Mouse (Mus musculus): ENCODE data around the gene Zfp444. TPM values are rescaled to one million over a fixed set of nuclear protein-coding genes. Genes with fewer than 3 reads are reported as not detected.

The Zfp444 gene
- total and polyA plus RNA-seq, 3 experiments: 16.2 to 24.2 TPM; not detected in 1

- H3K36me3 ChIP-seq (ENCODE audit: control insufficient read depth in 1 of 2, insufficient read depth in 2 of 2, low read length in 2 of 2): peaks cover 0 to 6% of the 10 kb centered on the region in 2 experiments; a peak in 1 of 4 replicates
- H3K4me3 ChIP-seq (ENCODE audit: control insufficient read depth in 1 of 2, insufficient read depth in 1 of 2, low read depth in 2 of 2, low read length in 2 of 2): no peak overlapping the region
- no peaks in the 10 kb centered on the region for H3K27me3 ChIP-seq (ENCODE audit: control insufficient read depth in 1 of 2, insufficient read depth in 2 of 2, low read length in 2 of 2)
- TF ChIP-seq MYC (IDR thresholded peaks at IDR 0.05; ENCODE audit: low read depth, low read length) (no peak), UBTF (IDR thresholded peaks at IDR 0.05; ENCODE audit: borderline replicate concordance, insufficient read depth, low read depth, low read length) (no peak)
- H3K27ac ChIP-seq (ENCODE audit: control insufficient read depth, low read depth, low read length): no peak overlapping the region
- DNase-seq (ENCODE audit: low read depth, low spot score): no peak
- H3K9ac ChIP-seq (ENCODE audit: control insufficient read depth, low read depth, low read length, poor library complexity, severe bottlenecking): no peak overlapping the region
- H3K79me2 ChIP-seq (ENCODE audit: control insufficient read depth, insufficient read depth, low read length, poor library complexity): peaks cover 10% of the 10 kb centered on the region
- peaks cover 0 to 12% of the 10 kb centered on the region in 2 experiments; a peak in 3 of 4 replicates for H3K4me1 ChIP-seq (ENCODE audit: control insufficient read depth in 1 of 2, insufficient read depth in 2 of 2, low read length in 2 of 2)
- no peaks in the 10 kb centered on the region for H3K9me3 ChIP-seq (replicated peaks; ENCODE audit: insufficient read depth, low read length)
Observed at GRCm38 (mm10) chr7:6159604-6160003, 12.4 kb upstream of the Zfp444 start.

- DNase-seq (ENCODE audit: low read depth, low spot score): no peak
- Histone ChIP-seq H3K4me1 (ENCODE audit: control insufficient read depth in 1 of 2, insufficient read depth in 2 of 2, low read length in 2 of 2) (peaks cover 0 to 9% of the 10 kb centered on the region in 2 experiments; a peak in 3 of 4 replicates), H3K79me2 (ENCODE audit: control insufficient read depth, insufficient read depth, low read length, poor library complexity) (no peaks in the 10 kb centered on the region)
Observed at GRCm38 (mm10) chr7:6161541-6161940, 10.5 kb upstream of the Zfp444 start.

GRCm38 (mm10) chr7:6162172-6162571, 9.9 kb upstream of the Zfp444 start:
- TF ChIP-seq CHD1 (IDR thresholded peaks at IDR 0.05; ENCODE audit: low read depth, low read length) (no peak), ZC3H11A (IDR thresholded peaks at IDR 0.05; ENCODE audit: low read depth, low read length) (no peak), USF1 (IDR thresholded peaks at IDR 0.05; ENCODE audit: low read depth, low read length) (no peak), GATA1 (IDR thresholded peaks at IDR 0.05; ENCODE audit: low read depth, low read length) (no peak), POLR2AphosphoS2 (IDR thresholded peaks at IDR 0.05; ENCODE audit: low read length) (no peak), TCF12 (IDR thresholded peaks at IDR 0.05; ENCODE audit: low read depth, low read length) (no peak), MXI1 (IDR thresholded peaks at IDR 0.05; ENCODE audit: low read depth, low read length) (no peak), SMC3 (IDR thresholded peaks at IDR 0.05; ENCODE audit: low read depth, low read length) (no peak), HCFC1 (IDR thresholded peaks at IDR 0.05; ENCODE audit: low read depth, low read length) (no peak), ZKSCAN1 (IDR thresholded peaks at IDR 0.05; ENCODE audit: low read depth, low read length) (no peak), TBP (IDR thresholded peaks at IDR 0.05; ENCODE audit: low read depth, low read length) (no peak), RCOR1 (IDR thresholded peaks at IDR 0.05; ENCODE audit: low read depth, low read length) (no peak)
- H3K9me3 ChIP-seq (replicated peaks; ENCODE audit: insufficient read depth, low read length): no peaks in the 10 kb centered on the region
- no peaks in the 10 kb centered on the region for H3K79me2 ChIP-seq (ENCODE audit: control insufficient read depth, insufficient read depth, low read length, poor library complexity)
- H3K36me3 ChIP-seq (ENCODE audit: control insufficient read depth in 1 of 2, insufficient read depth in 2 of 2, low read length in 2 of 2): peaks cover 0 to 4% of the 10 kb centered on the region in 2 experiments; a peak in 1 of 4 replicates
- peaks cover 0 to 6% of the 10 kb centered on the region in 2 experiments; a peak in 3 of 4 replicates for H3K4me1 ChIP-seq (ENCODE audit: control insufficient read depth in 1 of 2, insufficient read depth in 2 of 2, low read length in 2 of 2)
- no peak for DNase-seq (ENCODE audit: low read depth, low spot score)
- H3K9ac ChIP-seq (ENCODE audit: control insufficient read depth, low read depth, low read length, poor library complexity, severe bottlenecking): no peak overlapping the region
- no peak overlapping the region for H3K27ac ChIP-seq (ENCODE audit: control insufficient read depth, low read depth, low read length)
- H3K4me3 ChIP-seq (ENCODE audit: control insufficient read depth in 1 of 2, insufficient read depth in 1 of 2, low read depth in 2 of 2, low read length in 2 of 2): no peak overlapping the region
- no peaks in the 10 kb centered on the region for H3K27me3 ChIP-seq (ENCODE audit: control insufficient read depth in 1 of 2, insufficient read depth in 2 of 2, low read length in 2 of 2)

More at GRCm38 (mm10) chr7:6161541-6161940, 10.5 kb upstream of the Zfp444 start:
- Histone ChIP-seq H3K9me3 (replicated peaks; ENCODE audit: insufficient read depth, low read length) (no peaks in the 10 kb centered on the region), H3K27me3 (ENCODE audit: control insufficient read depth in 1 of 2, insufficient read depth in 2 of 2, low read length in 2 of 2) (no peaks in the 10 kb centered on the region), H3K27ac (ENCODE audit: control insufficient read depth, low read depth, low read length) (no peak overlapping the region), H3K36me3 (ENCODE audit: control insufficient read depth in 1 of 2, insufficient read depth in 2 of 2, low read length in 2 of 2) (peaks cover 0 to 5% of the 10 kb centered on the region in 2 experiments; a peak in 1 of 4 replicates), H3K9ac (ENCODE audit: control insufficient read depth, low read depth, low read length, poor library complexity, severe bottlenecking) (no peak overlapping the region), H3K4me3 (ENCODE audit: control insufficient read depth in 1 of 2, insufficient read depth in 1 of 2, low read depth in 2 of 2, low read length in 2 of 2) (no peak overlapping the region)
- TF ChIP-seq ZMIZ1 (IDR thresholded peaks at IDR 0.05; ENCODE audit: low read depth, low read length) (no peak), MAX (IDR thresholded peaks at IDR 0.05; ENCODE audit: low read length) (no peak), RCOR1 (IDR thresholded peaks at IDR 0.05; ENCODE audit: low read depth, low read length) (no peak), TAL1 (IDR thresholded peaks at IDR 0.05; ENCODE audit: low read length) (no peak), BHLHE40 (IDR thresholded peaks at IDR 0.05; ENCODE audit: borderline replicate concordance, low read depth, low read length) (no peak), GABPA (IDR thresholded peaks at IDR 0.05; ENCODE audit: low read depth, low read length) (no peak)
